Mouse (Mus musculus) G1E (cell line): ENCODE results near the gene Gucy2f.

Experiments used
- CTCF ChIP-seq: IDR thresholded peaks from 2 replicates; pipeline ENCODE4 v1.5.1; 2012; ENCODE audit warnings: low read depth, low read length, inconsistent platforms, mixed read lengths
- TAL1 ChIP-seq: conservative IDR thresholded peaks from 2 replicates; pipeline ENCODE4 v1.6.1; 2012; ENCODE audit warnings: low read depth, low read length, inconsistent platforms, mixed read lengths

GRCm38 (mm10) chrX:142195551-142195950, 1.2 kb downstream of the Gucy2f start:
- TF ChIP-seq CTCF (no peak), TAL1 (no peak)
